Mouse (Mus musculus) ES-E14 (cell line): Measurements from ENCODE around the gene Ep400.

Source experiments
- CHD2 ChIP-seq: IDR thresholded peaks from 2 replicates; pipeline ENCODE4 v1.6.1; 2014; ENCODE audit warnings: mild to moderate bottlenecking, low read depth, low read length, inconsistent platforms
- HCFC1 ChIP-seq: IDR thresholded peaks from 2 replicates; pipeline ENCODE4 v1.6.1; 2012; ENCODE audit warnings: low read length, inconsistent platforms, borderline replicate concordance; ENCODE audit not compliant: insufficient read depth
- ZC3H11A ChIP-seq: IDR thresholded peaks from 2 replicates; pipeline ENCODE4 v1.6.1; 2012; ENCODE audit warnings: low read depth, mild to moderate bottlenecking, inconsistent platforms, low read length, borderline replicate concordance
- ZNF384 ChIP-seq: IDR thresholded peaks from 2 replicates; pipeline ENCODE4 v1.6.1; 2012; ENCODE audit warnings: low read depth, low read length, inconsistent platforms

DNA sequence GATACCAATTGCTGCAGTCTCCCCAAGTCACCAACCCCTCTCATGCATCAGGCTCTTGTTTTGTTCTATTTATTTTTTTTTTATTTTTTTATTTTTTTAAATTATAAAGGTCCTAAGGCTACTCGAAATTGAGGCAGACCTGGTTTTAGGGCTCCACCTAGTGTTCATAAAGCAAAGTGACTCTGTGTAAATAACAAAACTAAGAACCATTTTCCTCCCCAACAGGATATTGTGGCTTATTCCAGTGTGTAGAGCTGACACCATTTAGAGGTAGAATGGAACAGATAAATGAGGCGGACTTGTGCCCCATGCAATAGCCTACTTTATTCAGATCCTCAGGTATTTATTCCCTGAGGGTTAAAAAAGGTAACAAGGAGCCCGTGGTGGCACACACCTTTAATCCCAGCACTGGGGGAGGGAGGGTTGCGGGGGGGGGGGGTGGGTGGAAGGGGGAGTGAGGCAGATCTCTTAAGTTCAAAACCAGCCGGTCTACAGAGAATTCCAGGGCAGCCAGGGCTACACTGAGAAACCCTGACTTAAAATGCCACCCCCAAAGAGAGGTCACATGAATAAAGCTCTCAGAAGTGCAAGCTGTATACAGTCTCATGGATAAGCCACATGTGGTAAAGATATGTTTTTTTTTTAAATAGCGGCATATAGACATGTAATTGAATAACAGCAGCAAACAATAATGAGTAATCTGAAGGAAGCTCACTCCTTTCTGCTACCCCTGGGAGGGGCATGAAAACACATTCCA lies 134.4 kb downstream of the Ep400 start:
- TF ChIP-seq HCFC1 (no peak), ZNF384 (peak; percentile 89), ZC3H11A (peak; percentile 80), CHD2 (no peak)
